Mouse (Mus musculus) regulatory T cell (primary cell): ENCODE measurements at regions not wholly inside any gene's neighbourhood (a gene's known extent, or its start where the extent isn't known, plus 50 kb on each side); places are given as distances from the start of the nearest gene placed in this dataset.

Experiments used
- in situ Hi-C: fragments of 300-600 bp; cut with MboI, MseI; formaldehyde crosslinking; loops from one replicate; pipeline ENCODE4 v1.15.1; 2025; ENCODE audit warnings: high pct_unique_total_duplicates

- in situ Hi-C loops, result loop anchor here (25.0 kb wide), 1 partner anchor 509 kb away; no protein-coding TSS in a partner anchor
These were observed 354.0 kb upstream of the Steap1 start for GRCm38 (mm10) chr5:6103107-6103506.
